Mouse (Mus musculus): Measurements from ENCODE around the gene Rtp4. TPM values are rescaled to one million over a fixed set of nuclear protein-coding genes. Genes with fewer than 3 reads are reported as not detected.
A peak's percentile ranks its signal among the peaks of the same experiment; 100 is the strongest.

Rtp4 gene
- polyA plus RNA-seq, 1 experiment from 2014 or later, result 4.6 TPM

DNA sequence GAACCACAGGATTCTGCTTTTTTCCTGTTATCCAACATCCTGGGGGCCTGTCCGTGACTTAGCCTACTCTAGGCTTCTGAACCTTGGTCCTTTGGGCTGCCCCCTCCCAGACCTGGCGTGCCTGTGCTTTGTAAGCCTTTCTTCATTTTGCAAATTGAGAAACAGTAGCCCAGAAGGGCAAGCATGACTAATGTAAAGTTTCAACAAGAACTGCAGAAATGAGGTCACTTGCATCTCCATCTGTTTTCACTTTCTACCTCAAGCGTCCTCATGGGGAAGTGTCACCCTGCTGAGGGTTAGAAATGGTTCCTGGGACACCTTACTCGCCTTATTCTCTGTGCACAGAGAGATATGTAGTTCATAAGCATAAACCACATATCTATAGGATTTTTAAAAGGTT lies 27.3 kb upstream of the Rtp4 start:
- no peak for DNase-seq (ENCODE audit: low spot score)
- Histone ChIP-seq H3K27ac (no peak overlapping the region), H3K9me3 (ENCODE audit: control insufficient read depth, low read length) (no peaks in the 10 kb centered on the region), H3K9ac (no peak overlapping the region), H3K4me1 (replicated peaks; ENCODE audit: control insufficient read depth, insufficient read depth, low read length) (peaks cover 6% of the 10 kb centered on the region), H3K27me3 (ENCODE audit: control insufficient read depth, insufficient read depth, low read length) (no peaks in the 10 kb centered on the region), H3K36me3 (replicated peaks; ENCODE audit: control insufficient read depth, insufficient read depth) (peaks cover 18% of the 10 kb centered on the region), H3K4me3 (replicated peaks; ENCODE audit: low read length) (no peak overlapping the region), H3K4me2 (replicated peaks) (no peak overlapping the region)
- no peak for ATAC-seq (ENCODE audit: low FRiP score)
- 79% methylated on average over 4 of the region's 4 CpGs for WGBS

- WGBS, result 57% methylated on average over 8 of the region's 8 CpGs
- Histone ChIP-seq H3K4me3 (replicated peaks; ENCODE audit: low read length) (no peak overlapping the region), H3K36me3 (replicated peaks; ENCODE audit: control insufficient read depth, insufficient read depth) (peaks cover 18% of the 10 kb centered on the region; the same call in 1 of the 2 replicates), H3K27ac (no peak overlapping the region), H3K9me3 (ENCODE audit: control insufficient read depth, low read length) (no peaks in the 10 kb centered on the region), H3K4me1 (replicated peaks; ENCODE audit: control insufficient read depth, insufficient read depth, low read length) (peaks cover 18% of the 10 kb centered on the region), H3K4me2 (replicated peaks) (no peak overlapping the region), H3K27me3 (ENCODE audit: control insufficient read depth, insufficient read depth, low read length) (no peaks in the 10 kb centered on the region), H3K9ac (no peak overlapping the region)
- DNase-seq (ENCODE audit: low spot score) (no peak), ATAC-seq (ENCODE audit: low FRiP score) (no peak)
These were observed 23.7 kb upstream of the Rtp4 start for GRCm38 (mm10) chr16:23496245-23496924.

DNA sequence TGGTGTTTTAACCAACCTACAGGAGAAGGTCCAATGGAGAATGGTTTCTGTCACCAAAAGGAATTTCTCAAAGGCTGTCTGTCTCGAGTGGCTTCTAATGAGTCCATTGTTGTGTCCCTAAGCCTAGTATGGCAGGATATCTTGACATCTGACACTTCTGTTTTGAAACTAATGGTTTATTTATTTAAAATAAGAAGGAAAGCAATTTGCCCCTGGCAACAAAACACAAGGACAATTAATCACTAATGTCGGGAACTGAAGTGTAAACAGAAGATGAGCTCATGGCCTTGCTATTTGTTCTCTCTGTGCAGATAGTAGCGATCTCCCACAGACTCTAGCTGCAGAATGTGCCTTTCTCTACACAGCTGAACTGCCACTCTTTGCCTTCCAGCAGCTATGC lies 22.7 kb upstream of the Rtp4 start:
- ATAC-seq (ENCODE audit: low FRiP score) (peak; percentile 43; the same call in 1 of the 2 replicates), DNase-seq (ENCODE audit: low spot score) (peak; percentile 48)
- 9% methylated on average over 3 of the region's 3 CpGs for WGBS
- Histone ChIP-seq H3K27me3 (ENCODE audit: control insufficient read depth, insufficient read depth, low read length) (no peaks in the 10 kb centered on the region), H3K4me2 (replicated peaks) (no peak overlapping the region), H3K9ac (no peak overlapping the region), H3K36me3 (replicated peaks; ENCODE audit: control insufficient read depth, insufficient read depth) (peaks cover 10% of the 10 kb centered on the region; the same call in 1 of the 2 replicates), H3K9me3 (ENCODE audit: control insufficient read depth, low read length) (no peaks in the 10 kb centered on the region), H3K4me1 (replicated peaks; ENCODE audit: control insufficient read depth, insufficient read depth, low read length) (peaks cover 18% of the 10 kb centered on the region), H3K4me3 (replicated peaks; ENCODE audit: low read length) (no peak overlapping the region), H3K27ac (0 out of 2 replicates have a peak overlapping the region, but pooled peaks have one; percentile 0)

DNA sequence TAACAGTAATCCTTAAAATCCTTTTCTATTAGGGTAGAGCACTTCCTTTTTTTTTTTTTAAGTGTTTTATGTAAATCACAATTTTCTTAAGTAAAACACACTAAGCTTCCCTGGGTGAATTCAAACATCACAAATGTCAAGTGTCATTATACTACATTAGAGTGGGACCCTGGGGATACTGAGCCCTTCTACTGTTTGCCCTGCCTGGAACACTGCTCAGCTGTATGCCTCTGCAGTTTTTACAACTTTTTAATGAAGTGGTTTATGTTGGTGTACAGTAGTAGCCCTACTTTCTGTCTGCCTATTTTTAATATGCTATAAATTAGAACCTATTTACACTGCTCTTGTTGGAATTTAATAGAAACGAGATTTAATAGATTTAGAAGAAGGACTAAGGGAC lies 22.2 kb upstream of the Rtp4 start:
- no peak overlapping the region for H3K4me2 ChIP-seq (replicated peaks)
- H3K9me3 ChIP-seq (ENCODE audit: control insufficient read depth, low read length), result no peaks in the 10 kb centered on the region
- H3K27ac ChIP-seq, result no peak overlapping the region
- peaks cover 10% of the 10 kb centered on the region; the same call in 1 of the 2 replicates for H3K36me3 ChIP-seq (replicated peaks; ENCODE audit: control insufficient read depth, insufficient read depth)
- 71% methylated on average over 1 of the region's 1 CpGs for whole genome bisulfite sequencing
- no peak overlapping the region for H3K4me3 ChIP-seq (replicated peaks; ENCODE audit: low read length)
- no peaks in the 10 kb centered on the region for H3K27me3 ChIP-seq (ENCODE audit: control insufficient read depth, insufficient read depth, low read length)
- H3K4me1 ChIP-seq (replicated peaks; ENCODE audit: control insufficient read depth, insufficient read depth, low read length), result peaks cover 18% of the 10 kb centered on the region
- DNase-seq (ENCODE audit: low spot score) (no peak), ATAC-seq (ENCODE audit: low FRiP score) (no peak)
- H3K9ac ChIP-seq, result no peak overlapping the region

GRCm38 (mm10) chr16:23498691-23499131 lies 21.4 kb upstream of the Rtp4 start:
- ATAC-seq (ENCODE audit: low FRiP score), result no peak
- no peak for DNase-seq (ENCODE audit: low spot score)
- H3K27ac ChIP-seq, result no peak overlapping the region
- H3K4me2 ChIP-seq (replicated peaks), result no peak overlapping the region
- peaks cover 18% of the 10 kb centered on the region for H3K4me1 ChIP-seq (replicated peaks; ENCODE audit: control insufficient read depth, insufficient read depth, low read length)
- WGBS, result 82% methylated on average over 7 of the region's 7 CpGs
- H3K27me3 ChIP-seq (ENCODE audit: control insufficient read depth, insufficient read depth, low read length), result no peaks in the 10 kb centered on the region
- H3K36me3 ChIP-seq (replicated peaks; ENCODE audit: control insufficient read depth, insufficient read depth), result peaks cover 10% of the 10 kb centered on the region; the same call in 1 of the 2 replicates
- H3K4me3 ChIP-seq (replicated peaks; ENCODE audit: low read length), result no peak overlapping the region
- no peak overlapping the region for H3K9ac ChIP-seq
- no peaks in the 10 kb centered on the region for H3K9me3 ChIP-seq (ENCODE audit: control insufficient read depth, low read length)

DNA sequence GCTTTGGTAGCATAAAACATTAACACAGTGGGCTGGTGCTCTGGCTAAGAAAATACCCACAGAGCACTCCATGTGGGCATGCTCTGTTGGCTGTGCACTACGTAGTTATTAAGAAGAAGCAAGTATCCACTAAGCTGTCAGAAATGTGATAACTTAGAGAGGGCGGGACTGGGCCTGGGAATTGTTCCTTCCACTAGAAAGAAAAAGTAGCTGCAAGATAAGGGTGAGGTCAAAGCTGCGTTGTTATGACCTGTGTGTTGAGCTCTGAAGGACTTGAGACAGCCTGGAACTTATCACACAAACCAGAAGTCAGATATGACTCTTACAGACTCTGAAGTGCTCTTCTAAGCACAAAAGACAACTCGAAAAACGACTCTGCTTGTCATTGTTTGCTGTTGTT lies 19.5 kb upstream of the Rtp4 start:
- DNase-seq (ENCODE audit: low spot score) (no peak), ATAC-seq (ENCODE audit: low FRiP score) (no peak)
- no peaks in the 10 kb centered on the region for H3K27me3 ChIP-seq (ENCODE audit: control insufficient read depth, insufficient read depth, low read length)
- H3K36me3 ChIP-seq (replicated peaks; ENCODE audit: control insufficient read depth, insufficient read depth), result no peaks in the 10 kb centered on the region
- no peak overlapping the region for H3K4me3 ChIP-seq (replicated peaks; ENCODE audit: low read length)
- H3K9ac ChIP-seq, result no peak overlapping the region
- H3K27ac ChIP-seq, result no peak overlapping the region
- H3K4me1 ChIP-seq (replicated peaks; ENCODE audit: control insufficient read depth, insufficient read depth, low read length), result peaks cover 33% of the 10 kb centered on the region
- H3K9me3 ChIP-seq (ENCODE audit: control insufficient read depth, low read length), result no peaks in the 10 kb centered on the region
- WGBS, result 77% methylated on average over 5 of the region's 5 CpGs
- H3K4me2 ChIP-seq (replicated peaks), result no peak overlapping the region

- WGBS, result 87% methylated on average over 2 of the region's 2 CpGs
- no peaks in the 10 kb centered on the region for H3K27me3 ChIP-seq (ENCODE audit: control insufficient read depth, insufficient read depth, low read length)
- H3K9me3 ChIP-seq (ENCODE audit: control insufficient read depth, low read length), result no peaks in the 10 kb centered on the region
- H3K36me3 ChIP-seq (replicated peaks; ENCODE audit: control insufficient read depth, insufficient read depth), result no peaks in the 10 kb centered on the region
- no peak overlapping the region for H3K4me3 ChIP-seq (replicated peaks; ENCODE audit: low read length)
- no peak for ATAC-seq (ENCODE audit: low FRiP score)
- H3K27ac ChIP-seq, result no peak overlapping the region
- no peak overlapping the region for H3K4me2 ChIP-seq (replicated peaks)
- H3K4me1 ChIP-seq (replicated peaks; ENCODE audit: control insufficient read depth, insufficient read depth, low read length), result peaks cover 40% of the 10 kb centered on the region
- no peak for DNase-seq (ENCODE audit: low spot score)
- no peak overlapping the region for H3K9ac ChIP-seq
These were observed 18.8 kb upstream of the Rtp4 start for GRCm38 (mm10) chr16:23501288-23501687.

DNA sequence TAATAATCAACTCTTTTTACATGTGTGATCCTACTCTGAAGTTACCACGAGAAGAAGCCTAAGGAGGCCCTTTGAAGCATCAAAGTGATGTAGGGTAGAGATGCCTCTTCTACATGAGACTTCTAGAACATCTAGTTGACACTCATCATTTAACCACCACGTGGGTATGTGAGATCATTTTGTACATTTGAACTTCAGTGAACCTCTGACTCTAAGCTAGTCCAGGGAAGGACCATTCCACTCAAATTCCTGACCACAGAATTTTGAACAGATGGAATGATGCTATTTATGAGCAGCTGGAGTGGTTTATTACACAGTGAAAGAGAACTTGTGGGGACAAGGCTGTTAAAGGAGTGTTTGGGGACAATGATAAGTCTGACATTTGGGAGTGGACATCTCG lies 17.6 kb upstream of the Rtp4 start:
- WGBS, result 77% methylated on average over 3 of the region's 3 CpGs
- peaks cover 36% of the 10 kb centered on the region for H3K4me1 ChIP-seq (replicated peaks; ENCODE audit: control insufficient read depth, insufficient read depth, low read length)

DNA sequence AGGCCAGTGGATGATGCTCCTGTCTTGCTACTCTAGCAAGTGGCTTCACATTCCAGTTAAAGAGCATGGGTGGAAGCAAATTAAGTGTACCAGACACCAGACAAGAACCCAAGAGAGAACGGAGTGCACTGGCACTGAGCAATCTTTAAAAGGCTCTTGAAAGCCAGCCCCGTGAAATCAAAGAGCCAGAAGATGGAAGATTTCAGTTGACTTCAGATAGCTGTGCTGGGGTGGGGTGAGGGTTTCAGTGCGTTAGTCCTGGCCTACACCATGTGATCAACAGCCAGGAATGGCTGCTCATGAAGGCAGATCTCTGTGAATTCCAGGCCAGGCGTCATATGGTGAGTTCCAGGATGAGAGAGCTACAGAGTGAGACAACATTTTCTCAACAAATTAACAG lies 16.7 kb upstream of the Rtp4 start:
- H3K4me1 ChIP-seq (replicated peaks; ENCODE audit: control insufficient read depth, insufficient read depth, low read length), result peaks cover 28% of the 10 kb centered on the region; the same call in 1 of the 2 replicates
- ATAC-seq (ENCODE audit: low FRiP score) (no peak), DNase-seq (ENCODE audit: low spot score) (no peak)
- no peaks in the 10 kb centered on the region for H3K36me3 ChIP-seq (replicated peaks; ENCODE audit: control insufficient read depth, insufficient read depth)
- no peaks in the 10 kb centered on the region for H3K9me3 ChIP-seq (ENCODE audit: control insufficient read depth, low read length)
- no peak overlapping the region for H3K9ac ChIP-seq
- no peak overlapping the region for H3K4me3 ChIP-seq (replicated peaks; ENCODE audit: low read length)
- WGBS, result 73% methylated on average over 4 of the region's 4 CpGs
- H3K27me3 ChIP-seq (ENCODE audit: control insufficient read depth, insufficient read depth, low read length), result no peaks in the 10 kb centered on the region
- no peak overlapping the region; the same call in 1 of the 2 replicates for H3K27ac ChIP-seq
- H3K4me2 ChIP-seq (replicated peaks), result no peak overlapping the region

More for the DNA sequence above, 17.6 kb upstream of the Rtp4 start:
- H3K4me3 ChIP-seq (replicated peaks; ENCODE audit: low read length), result no peak overlapping the region
- no peaks in the 10 kb centered on the region for H3K9me3 ChIP-seq (ENCODE audit: control insufficient read depth, low read length)
- no peaks in the 10 kb centered on the region for H3K27me3 ChIP-seq (ENCODE audit: control insufficient read depth, insufficient read depth, low read length)
- H3K4me2 ChIP-seq (replicated peaks), result no peak overlapping the region
- no peak overlapping the region for H3K27ac ChIP-seq
- H3K9ac ChIP-seq, result no peak overlapping the region
- no peak for ATAC-seq (ENCODE audit: low FRiP score)
- no peaks in the 10 kb centered on the region for H3K36me3 ChIP-seq (replicated peaks; ENCODE audit: control insufficient read depth, insufficient read depth)
- no peak for DNase-seq (ENCODE audit: low spot score)

Measured in hindbrain, embryonic 14.5 days (tissue).